Mouse (Mus musculus) heart, adult 10 weeks (tissue): ENCODE measurements around the gene Pramef8. TPM values are rescaled to one million over a fixed set of nuclear protein-coding genes. Genes with fewer than 3 reads are reported as not detected.

ENCODE experiments used
- polyA plus RNA-seq: library from polyadenylated mRNA; stranded (reverse); fragments of 350-450 nt; fragmentation: Illumina TruSeq; extraction: RNeasy Lipid Tissue Mini Kit (QIAGEN cat#74804); gene quantifications from one replicate; pipeline ENCODE4 v1.2.3, GENCODE M21; 2014; ENCODE audit warnings: low read depth, low replicate concordance

Gene Pramef8
- polyA plus RNA-seq: 11.1 TPM

GRCm38 (mm10) chr4:143412219-143413092 lies at the start of gene Pramef8:
TSS of gene Pramef8 (plus strand) at chr4:143412426.

GRCm38 (mm10) chr4:143394181-143394580 lies 18.0 kb upstream of the Pramef8 start, which contains the start of gene Pramel1:
TSS of gene Pramel1 (plus strand) at chr4:143394428.

GRCm38 (mm10) chr4:143450224-143450623 lies 38.0 kb downstream of the Pramef8 start, which contains the start of gene Oog4:
TSS of gene Oog4 (minus strand) at chr4:143450324.

Other genes with a start within 250 kb of the Pramef8 start
- gene Prdm2, start 199.4 kb upstream of the Pramef8 start, polyA plus RNA-seq: 15.6 TPM
- 4.9 TPM for gene Pdpn, start 112.9 kb upstream of the Pramef8 start, polyA plus RNA-seq
- 0.26 TPM for gene Lrrc38, start 62.7 kb upstream of the Pramef8 start, polyA plus RNA-seq
- gene Pramel1, start 18.0 kb upstream of the Pramef8 start, polyA plus RNA-seq: not detected
- gene Oog4, start 37.9 kb downstream of the Pramef8 start, polyA plus RNA-seq: not detected
- not detected for gene Gm13043, start 98.9 kb downstream of the Pramef8 start, polyA plus RNA-seq
- gene Gm13040, start 123.5 kb downstream of the Pramef8 start, polyA plus RNA-seq: not detected
- not detected for gene BC080695, start 139.3 kb downstream of the Pramef8 start, polyA plus RNA-seq
- not detected for gene Gm13057, start 139.3 kb downstream of the Pramef8 start, polyA plus RNA-seq
- not detected for gene Gm13083, start 202.6 kb downstream of the Pramef8 start, polyA plus RNA-seq
- not detected for gene Gm13088, start 244.8 kb downstream of the Pramef8 start, polyA plus RNA-seq